Mouse (Mus musculus): ENCODE measurements around the gene Amdhd2. TPM values are rescaled to one million over a fixed set of nuclear protein-coding genes. Genes with fewer than 3 reads are reported as not detected.

The Amdhd2 gene
- polyA plus RNA-seq, 1 experiment from 2014 or later = 31.2 TPM

- peak overlapping the region; percentile 92 for H3K4me2 ChIP-seq
Measured at GRCm38 (mm10) chr17:24151890-24152563, 11.5 kb downstream of the Amdhd2 start.

GRCm38 (mm10) chr17:24151382-24151781 lies 12.2 kb downstream of the Amdhd2 start:
- Histone ChIP-seq H3K9me3 (no peaks in the 10 kb centered on the region), H3K9ac (peak overlapping the region; percentile 81), H3K27me3 (replicated peaks) (no peaks in the 10 kb centered on the region; the same call in 1 of the 2 replicates), H3K4me1 (peaks cover 14% of the 10 kb centered on the region), H3K36me3 (peaks cover 9% of the 10 kb centered on the region), H3K4me3 (peak overlapping the region; percentile 55), H3K4me2 (peak overlapping the region; percentile 92), H3K27ac (replicated peaks) (no peak overlapping the region)
- no peak for ATAC-seq (ENCODE audit: extremely low read depth, insufficient number of reproducible peaks, low FRiP score, low TSS enrichment)
- 8% methylated on average over 7 of the region's 7 CpGs for WGBS

More at GRCm38 (mm10) chr17:24151890-24152563, 11.5 kb downstream of the Amdhd2 start:
- H3K27ac ChIP-seq (replicated peaks) = no peak overlapping the region; the same call in 1 of the 2 replicates
- H3K9ac ChIP-seq = peak overlapping the region; percentile 81
- H3K27me3 ChIP-seq (replicated peaks) = no peaks in the 10 kb centered on the region; the same call in 1 of the 2 replicates
- peaks cover 14% of the 10 kb centered on the region for H3K4me1 ChIP-seq
- no peaks in the 10 kb centered on the region for H3K9me3 ChIP-seq
- peaks cover 12% of the 10 kb centered on the region for H3K36me3 ChIP-seq
- ATAC-seq (ENCODE audit: extremely low read depth, insufficient number of reproducible peaks, low FRiP score, low TSS enrichment) = peak; percentile 85
- peak overlapping the region; percentile 55 for H3K4me3 ChIP-seq
- 1% methylated on average over 26 of the region's 26 CpGs for WGBS

DNA sequence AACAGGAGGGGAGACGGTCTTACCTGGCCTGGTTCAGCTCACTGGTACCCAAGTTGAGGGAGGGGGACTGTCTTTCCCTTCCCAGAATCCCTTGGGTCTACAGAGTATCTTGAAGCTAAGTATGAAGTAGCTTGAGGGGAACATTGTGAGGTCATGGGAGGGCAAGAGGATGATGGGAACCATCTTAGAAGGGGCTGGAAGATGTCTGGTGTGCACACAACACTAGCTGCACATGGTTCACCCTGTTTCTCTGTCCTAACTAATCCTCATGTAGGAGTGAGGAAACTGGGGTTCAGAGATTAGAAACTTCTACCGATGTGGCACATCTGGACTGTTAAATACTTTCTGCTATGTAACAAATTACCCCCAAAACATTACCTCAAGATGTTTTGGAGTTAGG lies 12.7 kb downstream of the Amdhd2 start, which contains the start of gene Pdpk1:
Gene Pdpk1 (minus strand): TSS at position 101 of the 400 bp plus-strand sequence.
- ATAC-seq (ENCODE audit: extremely low read depth, insufficient number of reproducible peaks, low FRiP score, low TSS enrichment) = no peak
- Histone ChIP-seq H3K9ac (peak within 1 kb of the TSS; percentile 81), H3K4me1 (peaks cover 14% of the 10 kb centered on the region), H3K27me3 (replicated peaks) (no peaks in the 10 kb centered on the region; the same call in 1 of the 2 replicates), H3K36me3 (peaks cover 3% of the 10 kb centered on the region), H3K4me2 (peak within 1 kb of the TSS; percentile 92), H3K4me3 (peak within 1 kb of the TSS; percentile 55), H3K27ac (replicated peaks) (no peak within 1 kb of the TSS), H3K9me3 (no peaks in the 10 kb centered on the region)
- WGBS = 69% methylated on average over 2 of the region's 2 CpGs

DNA sequence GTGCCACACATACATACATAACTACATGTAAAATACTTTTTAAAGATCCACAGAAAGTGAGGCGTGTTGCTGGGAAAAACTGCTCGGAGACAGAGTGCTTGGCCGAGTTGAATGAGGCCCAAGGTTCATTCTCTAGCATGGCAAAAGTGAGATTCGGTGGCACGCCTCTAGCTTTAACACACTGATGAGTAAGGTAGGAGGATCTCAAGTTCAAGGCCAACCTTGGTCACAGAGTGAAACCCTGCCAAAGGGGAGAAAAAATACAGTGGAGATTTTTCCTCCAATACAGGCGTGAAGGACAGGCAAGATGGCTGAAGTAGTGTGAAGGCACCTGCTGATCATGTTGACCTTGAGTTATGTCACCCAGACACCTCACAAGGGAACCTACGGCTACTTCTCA lies 14.1 kb downstream of the Amdhd2 start:
- H3K27ac ChIP-seq (replicated peaks) = no peak overlapping the region
- H3K9ac ChIP-seq = no peak overlapping the region
- H3K4me2 ChIP-seq = no peak overlapping the region
- 79% methylated on average over 7 of the region's 7 CpGs for WGBS
- peaks cover 14% of the 10 kb centered on the region for H3K4me1 ChIP-seq
- no peak overlapping the region for H3K4me3 ChIP-seq
- no peak for ATAC-seq (ENCODE audit: extremely low read depth, insufficient number of reproducible peaks, low FRiP score, low TSS enrichment)
- no peaks in the 10 kb centered on the region for H3K9me3 ChIP-seq
- H3K27me3 ChIP-seq (replicated peaks) = no peaks in the 10 kb centered on the region; the same call in 1 of the 2 replicates
- H3K36me3 ChIP-seq = no peaks in the 10 kb centered on the region

DNA sequence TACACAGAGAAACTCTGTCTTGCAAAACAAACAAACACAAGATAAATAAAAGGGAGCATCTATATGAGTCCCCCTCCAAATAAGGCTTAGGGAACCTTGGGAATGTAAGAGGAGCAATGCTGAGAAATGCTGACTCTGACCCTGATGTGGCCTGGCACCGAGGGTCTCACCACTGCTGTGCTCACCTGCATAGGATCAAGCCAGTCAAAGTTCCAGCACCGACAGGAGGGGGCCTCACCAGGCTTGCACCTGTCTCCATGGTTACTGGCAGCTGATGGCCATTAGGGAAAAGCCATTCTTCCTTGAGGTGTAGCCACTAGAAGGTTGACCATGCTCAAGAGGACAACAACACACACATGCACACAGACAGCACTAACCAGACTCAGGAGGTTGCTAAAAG lies 20.7 kb downstream of the Amdhd2 start:
- Histone ChIP-seq H3K9ac (no peak overlapping the region), H3K9me3 (no peaks in the 10 kb centered on the region), H3K4me2 (no peak overlapping the region), H3K4me3 (no peak overlapping the region), H3K4me1 (peaks cover 27% of the 10 kb centered on the region), H3K36me3 (no peaks in the 10 kb centered on the region), H3K27me3 (replicated peaks) (no peaks in the 10 kb centered on the region), H3K27ac (replicated peaks) (no peak overlapping the region)
- WGBS = 22% methylated on average over 2 of the region's 2 CpGs
- ATAC-seq (ENCODE audit: extremely low read depth, insufficient number of reproducible peaks, low FRiP score, low TSS enrichment) = no peak

DNA sequence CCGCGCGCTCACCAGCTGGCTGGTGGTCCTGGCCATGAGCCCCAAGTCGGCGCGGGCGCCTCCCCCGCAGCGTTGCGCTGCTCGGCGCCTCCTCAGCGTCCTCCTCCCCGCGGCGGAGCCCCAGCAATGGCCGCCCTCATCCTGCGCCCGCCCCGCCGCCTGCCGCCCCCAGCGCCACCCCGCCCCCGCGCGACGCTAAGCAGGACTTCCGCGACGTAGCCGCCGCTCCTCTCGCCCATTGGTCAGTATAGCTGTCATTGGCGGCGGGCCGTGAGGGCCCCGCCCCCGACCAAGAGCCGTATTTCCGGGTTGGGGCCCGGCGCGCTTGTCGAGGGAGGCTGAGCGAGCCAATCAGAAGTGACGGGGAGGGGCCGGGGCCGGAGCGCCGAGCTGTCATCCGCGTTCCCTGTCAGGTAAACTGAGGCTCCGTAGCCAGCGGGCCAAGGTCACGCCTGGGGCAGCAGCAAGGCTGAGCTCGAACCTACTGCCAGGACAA lies 22.1 kb downstream of the Amdhd2 start:
- H3K9me3 ChIP-seq = no peaks in the 10 kb centered on the region
- peak overlapping the region; percentile 93 for H3K9ac ChIP-seq
- H3K36me3 ChIP-seq = no peaks in the 10 kb centered on the region
- peaks cover 41% of the 10 kb centered on the region for H3K4me1 ChIP-seq
- H3K27ac ChIP-seq (replicated peaks) = peak overlapping the region; percentile 94
- no peaks in the 10 kb centered on the region for H3K27me3 ChIP-seq (replicated peaks)
- WGBS = under 1% methylated on average over 53 of the region's 57 CpGs
- peak overlapping the region; percentile 87 for H3K4me3 ChIP-seq
- H3K4me2 ChIP-seq = peak overlapping the region; percentile 88
- ATAC-seq (ENCODE audit: extremely low read depth, insufficient number of reproducible peaks, low FRiP score, low TSS enrichment) = peak; percentile 97

DNA sequence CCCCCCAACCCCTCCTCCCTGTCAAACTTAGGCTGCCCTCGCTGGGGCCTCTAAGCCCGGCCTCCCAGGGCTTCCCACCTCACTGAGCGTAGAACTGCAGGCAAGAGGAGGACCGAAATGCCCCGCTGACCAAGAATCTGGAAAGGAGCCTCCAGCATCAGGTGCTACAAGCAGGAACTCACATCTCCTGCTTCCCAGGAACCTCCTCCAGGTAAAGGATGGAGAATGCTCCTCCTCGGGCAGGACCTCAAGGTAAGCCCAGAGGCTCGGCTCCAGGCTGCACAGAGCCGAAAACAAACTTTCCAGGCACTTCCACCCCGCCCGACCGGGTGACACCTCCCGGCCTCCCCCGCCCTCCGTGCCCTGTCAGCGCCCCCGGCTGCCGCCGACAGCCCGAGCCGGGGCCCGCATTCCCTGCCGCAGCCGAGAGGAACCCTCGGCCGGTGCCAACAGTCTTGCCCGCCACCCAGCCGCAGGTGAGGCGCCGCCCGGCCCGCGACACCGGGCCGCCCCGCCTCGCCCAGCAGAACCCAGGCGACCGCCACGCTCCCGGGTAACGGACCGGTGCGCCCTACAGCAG lies 22.6 kb downstream of the Amdhd2 start:
- peak overlapping the region; percentile 88 for H3K4me2 ChIP-seq
- H3K36me3 ChIP-seq = no peaks in the 10 kb centered on the region
- H3K4me3 ChIP-seq = peak overlapping the region; percentile 87
- no peaks in the 10 kb centered on the region for H3K9me3 ChIP-seq
- no peaks in the 10 kb centered on the region for H3K27me3 ChIP-seq (replicated peaks)
- H3K4me1 ChIP-seq = peaks cover 44% of the 10 kb centered on the region
- H3K27ac ChIP-seq (replicated peaks) = peak overlapping the region; percentile 94
- WGBS = under 1% methylated on average over 42 of the region's 43 CpGs
- peak overlapping the region; percentile 93 for H3K9ac ChIP-seq
- peak; percentile 20 for ATAC-seq (ENCODE audit: extremely low read depth, insufficient number of reproducible peaks, low FRiP score, low TSS enrichment)

GRCm38 (mm10) chr17:24139968-24140367 lies 23.6 kb downstream of the Amdhd2 start:
- Histone ChIP-seq H3K27ac (replicated peaks) (peak overlapping the region; percentile 94; the same call in 1 of the 2 replicates), H3K9me3 (no peaks in the 10 kb centered on the region), H3K4me1 (peaks cover 44% of the 10 kb centered on the region), H3K4me3 (peak overlapping the region; percentile 87), H3K36me3 (no peaks in the 10 kb centered on the region), H3K9ac (peak overlapping the region; percentile 93), H3K4me2 (peak overlapping the region; percentile 88), H3K27me3 (replicated peaks) (no peaks in the 10 kb centered on the region)
- no peak for ATAC-seq (ENCODE audit: extremely low read depth, insufficient number of reproducible peaks, low FRiP score, low TSS enrichment)
- WGBS = 89% methylated on average over 4 of the region's 4 CpGs

DNA sequence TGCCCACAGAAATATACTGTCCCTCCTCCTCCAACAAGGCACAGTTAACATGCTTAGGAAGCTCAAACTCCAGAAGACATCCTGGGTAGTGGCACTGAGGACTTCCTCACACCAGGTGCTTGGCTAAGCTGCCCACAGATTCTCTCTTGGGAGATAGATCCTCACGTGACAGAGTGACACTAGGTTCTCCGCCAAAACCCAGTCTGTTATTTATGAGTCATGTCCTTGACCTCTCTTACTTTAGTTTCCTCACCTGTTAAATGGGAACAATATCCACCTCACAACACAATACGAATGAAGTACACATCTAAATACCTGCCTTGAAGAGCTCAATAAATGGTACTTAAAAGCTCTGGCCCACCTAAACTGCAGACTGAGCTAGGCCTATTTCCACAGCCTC lies 24.3 kb downstream of the Amdhd2 start:
- Histone ChIP-seq H3K27ac (replicated peaks) (no peak overlapping the region), H3K9me3 (no peaks in the 10 kb centered on the region), H3K4me3 (peak overlapping the region; percentile 87; the same call in 1 of the 2 replicates), H3K36me3 (no peaks in the 10 kb centered on the region), H3K27me3 (replicated peaks) (no peaks in the 10 kb centered on the region), H3K4me2 (peak overlapping the region; percentile 88), H3K4me1 (peaks cover 48% of the 10 kb centered on the region), H3K9ac (peak overlapping the region; percentile 37; the same call in 1 of the 2 replicates)
- no peak for ATAC-seq (ENCODE audit: extremely low read depth, insufficient number of reproducible peaks, low FRiP score, low TSS enrichment)
- 86% methylated on average over 3 of the region's 3 CpGs for WGBS

DNA sequence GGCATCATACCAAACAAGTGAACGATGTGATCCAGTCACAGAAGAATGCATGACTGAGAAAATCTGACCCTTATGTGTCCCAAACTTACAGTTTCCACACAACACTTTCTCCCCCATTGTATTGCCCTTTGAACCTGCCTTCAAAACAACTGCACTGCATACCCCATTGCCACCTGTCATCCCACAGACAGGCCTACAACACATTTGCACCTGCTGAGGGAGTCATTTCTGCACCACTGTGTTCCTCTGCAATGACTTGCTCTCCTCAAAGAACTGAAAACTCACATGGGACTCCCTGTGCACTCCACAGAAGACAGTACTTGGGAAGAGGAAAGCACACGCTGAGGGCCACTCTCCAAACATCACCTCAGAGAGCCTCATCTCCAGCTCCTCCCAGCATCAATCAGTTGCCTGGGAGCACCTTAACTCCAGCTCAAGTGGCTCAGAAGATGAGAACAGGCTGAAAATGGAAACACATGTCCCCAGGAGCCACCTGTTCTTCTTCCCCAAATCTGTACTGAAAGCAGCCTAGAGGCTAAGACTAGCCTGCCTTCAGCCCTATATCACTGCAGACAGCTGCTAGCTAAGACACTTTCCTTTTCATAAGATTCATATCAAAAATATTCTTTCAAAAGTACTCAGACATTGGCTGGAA lies 26.2 kb downstream of the Amdhd2 start:
- 61% methylated on average over 2 of the region's 2 CpGs for WGBS
- H3K36me3 ChIP-seq = 0 out of 2 replicates have a peak, but pooled peaks cover 3% of the 10 kb centered on the region
- no peak overlapping the region for H3K4me3 ChIP-seq
- no peak overlapping the region for H3K4me2 ChIP-seq
- H3K4me1 ChIP-seq = peaks cover 49% of the 10 kb centered on the region
- H3K27ac ChIP-seq (replicated peaks) = no peak overlapping the region
- no peaks in the 10 kb centered on the region for H3K9me3 ChIP-seq
- peak overlapping the region; percentile 25; the same call in 1 of the 2 replicates for H3K9ac ChIP-seq
- ATAC-seq (ENCODE audit: extremely low read depth, insufficient number of reproducible peaks, low FRiP score, low TSS enrichment) = no peak
- H3K27me3 ChIP-seq (replicated peaks) = no peaks in the 10 kb centered on the region

- peaks cover 34% of the 10 kb centered on the region for H3K4me1 ChIP-seq
Measured at GRCm38 (mm10) chr17:24134062-24134461, 29.5 kb downstream of the Amdhd2 start.

More at GRCm38 (mm10) chr17:24134062-24134461, 29.5 kb downstream of the Amdhd2 start:
- H3K4me2 ChIP-seq = no peak overlapping the region
- no peaks in the 10 kb centered on the region for H3K27me3 ChIP-seq (replicated peaks)
- no peak overlapping the region for H3K9ac ChIP-seq
- H3K36me3 ChIP-seq = 0 out of 2 replicates have a peak, but pooled peaks cover 3% of the 10 kb centered on the region
- no peak overlapping the region for H3K27ac ChIP-seq (replicated peaks)
- ATAC-seq (ENCODE audit: extremely low read depth, insufficient number of reproducible peaks, low FRiP score, low TSS enrichment) = no peak
- H3K4me3 ChIP-seq = no peak overlapping the region
- H3K9me3 ChIP-seq = no peaks in the 10 kb centered on the region
